Mouse (Mus musculus) skeletal muscle tissue, adult 2 months (tissue): ENCODE measurements around the gene Smim23.

Experiments
- DNase-seq: peaks from one replicate; pipeline ENCODE4 v3.0.0-alpha.2; 2012; ENCODE audit warnings: low read depth, low spot score

Smim23 gene

GRCm38 (mm10) chr11:32781633-32782404 is 42.6 kb downstream of the Smim23 start:
- no peak for DNase-seq

GRCm38 (mm10) chr11:32780747-32781536 is 43.5 kb downstream of the Smim23 start:
- DNase-seq, result no peak

GRCm38 (mm10) chr11:32768642-32769343 is 55.6 kb downstream of the Smim23 start:
- DNase-seq, result no peak
